Mouse (Mus musculus) T-cell, adult 2 months (primary cell): ENCODE results near the gene Tomt.
"Not testable (repeated sequence)": the region's sequence is repeated elsewhere in the genome, so short reads cannot be mapped to it uniquely, and the experiment has no call there.

Source experiments
- DNase-seq: peaks from one replicate; pipeline ENCODE4 v3.0.0; 2022; ENCODE audit warnings: low spot score

Tomt gene

GRCm38 (mm10) chr7:101906287-101906681, at the start of gene Tomt:
Gene Tomt (minus strand): TSS chr7:101906359.
- DNase-seq: no peak

- no peak for DNase-seq
These were observed 49.7 kb upstream of the Tomt start for GRCm38 (mm10) chr7:101955862-101956261.

DNA sequence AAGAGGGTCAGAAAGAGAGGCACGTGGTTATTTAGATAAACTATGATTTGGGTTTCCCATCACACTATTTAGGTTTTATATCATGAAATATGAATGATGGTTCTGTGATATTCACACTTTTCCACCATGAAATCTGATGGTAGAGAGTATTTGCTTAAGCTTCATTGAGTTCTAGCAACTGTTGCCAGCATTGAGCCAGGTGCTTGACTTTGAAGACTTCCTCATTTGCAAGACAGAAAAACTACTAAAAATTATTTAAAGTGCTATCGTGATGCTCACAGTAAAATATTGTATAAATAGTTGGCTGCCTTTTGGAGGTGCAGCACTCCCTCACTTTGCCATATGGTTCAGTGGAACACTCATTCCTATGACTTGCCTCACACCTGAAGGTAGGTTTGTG, 49.1 kb upstream of the Tomt start:
- no peak for DNase-seq

DNA sequence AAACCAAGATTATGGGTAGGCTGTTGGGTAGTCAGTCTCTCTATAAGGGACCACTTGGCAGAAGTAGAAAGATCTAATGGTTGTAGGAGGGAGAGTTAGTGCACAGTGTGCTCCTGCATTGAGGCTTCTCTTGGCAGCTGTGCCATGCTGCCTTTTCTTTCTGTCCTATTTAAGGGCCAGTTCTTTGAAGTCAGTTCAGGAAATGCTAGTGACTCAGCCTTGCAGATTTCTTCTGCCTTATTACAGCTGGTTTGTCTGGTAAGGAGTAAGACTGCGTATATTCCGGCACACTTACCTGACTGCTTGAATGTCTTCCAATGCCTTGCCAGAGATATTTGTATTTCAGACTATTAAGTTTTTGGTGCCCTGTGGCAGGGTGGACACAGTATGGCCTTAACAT, 48.0 kb upstream of the Tomt start:
- no peak for DNase-seq

- DNase-seq: no peak
These were observed 45.9 kb upstream of the Tomt start for GRCm38 (mm10) chr7:101952098-101952497.

DNA sequence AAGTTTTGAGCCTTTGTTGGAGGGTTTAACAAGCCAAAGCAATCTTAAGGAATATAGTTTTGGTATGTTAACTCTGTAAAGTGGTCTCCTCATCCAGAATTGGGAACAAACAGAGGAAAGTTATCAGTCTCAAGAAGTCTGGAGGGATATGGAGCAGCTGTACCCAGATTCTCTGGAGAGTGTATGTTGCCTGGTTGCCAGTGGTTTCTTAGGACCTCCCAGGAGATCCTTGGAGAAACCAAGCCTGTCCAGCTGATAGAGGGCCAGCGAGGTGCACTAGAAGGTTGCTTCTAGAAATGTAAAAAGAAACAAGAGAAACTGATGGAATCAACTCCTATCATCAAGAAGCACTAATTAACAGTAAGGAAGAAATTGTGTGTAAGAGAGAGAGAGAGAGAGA, 45.5 kb upstream of the Tomt start:
- DNase-seq: no peak

- not testable (repeated sequence) for DNase-seq
These were observed 42.8 kb upstream of the Tomt start for GRCm38 (mm10) chr7:101949008-101949407.

DNA sequence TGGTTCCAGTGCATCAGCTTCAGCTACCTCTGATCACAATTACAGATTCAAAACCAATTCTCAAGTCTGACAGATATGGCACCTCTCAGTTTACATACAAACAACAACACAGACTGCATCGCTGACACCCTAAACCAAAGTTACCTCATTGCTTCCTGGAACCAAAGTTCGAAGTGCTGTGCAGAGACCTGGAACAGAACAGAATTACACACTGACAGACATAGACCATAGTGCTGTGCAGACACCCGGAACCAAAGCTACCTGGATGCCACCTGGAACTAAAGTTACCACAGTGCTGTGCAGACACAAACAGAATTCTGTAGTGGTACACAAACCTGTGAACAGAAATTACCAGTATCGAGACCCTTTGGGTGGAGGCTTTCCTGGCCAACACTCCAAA, 33.6 kb upstream of the Tomt start:
- no peak for DNase-seq

DNA sequence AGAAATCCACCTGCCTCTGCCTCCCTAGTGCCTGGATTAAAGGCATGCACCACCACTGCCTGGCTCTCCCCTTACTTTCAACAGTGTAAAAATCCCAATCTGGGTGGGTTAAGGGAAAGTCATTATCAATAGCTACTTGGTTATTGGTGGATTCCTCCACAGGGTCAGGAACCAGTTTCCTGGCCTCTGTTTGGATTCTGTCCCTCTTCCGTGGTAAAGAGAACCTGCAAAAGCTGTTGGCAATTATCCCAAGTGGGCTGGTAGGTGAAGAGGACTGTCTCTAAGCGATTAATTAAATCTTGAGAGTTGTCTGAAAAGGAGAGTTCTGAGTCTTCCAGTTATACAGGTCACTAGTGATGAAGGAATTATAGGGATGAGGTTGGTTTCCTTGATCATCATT, 32.2 kb upstream of the Tomt start:
- DNase-seq: no peak

DNA sequence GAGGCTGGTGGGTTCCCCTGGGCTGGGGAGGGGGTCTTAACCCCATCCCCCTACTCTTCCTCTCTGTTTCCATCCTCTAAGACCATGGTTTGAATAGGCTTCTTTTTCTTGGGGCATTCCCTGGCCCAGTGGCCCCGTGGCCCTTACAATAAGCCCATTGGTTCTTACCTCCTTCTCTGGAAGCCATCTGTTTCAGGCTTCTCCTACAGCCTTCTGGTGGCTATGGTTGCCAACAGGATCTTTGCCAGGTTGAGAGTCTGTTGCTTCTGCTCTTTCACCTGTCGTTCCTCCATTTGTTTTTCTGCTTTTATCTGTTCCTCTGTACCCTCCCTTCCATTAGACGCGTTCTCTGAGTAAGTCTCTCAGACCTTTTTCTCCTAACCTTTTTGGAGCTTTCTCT, 31.4 kb upstream of the Tomt start:
- no peak for DNase-seq

- no peak for DNase-seq
These were observed 30.8 kb upstream of the Tomt start for GRCm38 (mm10) chr7:101936996-101937395.

GRCm38 (mm10) chr7:101935957-101936356, 29.8 kb upstream of the Tomt start:
- DNase-seq: no peak

DNA sequence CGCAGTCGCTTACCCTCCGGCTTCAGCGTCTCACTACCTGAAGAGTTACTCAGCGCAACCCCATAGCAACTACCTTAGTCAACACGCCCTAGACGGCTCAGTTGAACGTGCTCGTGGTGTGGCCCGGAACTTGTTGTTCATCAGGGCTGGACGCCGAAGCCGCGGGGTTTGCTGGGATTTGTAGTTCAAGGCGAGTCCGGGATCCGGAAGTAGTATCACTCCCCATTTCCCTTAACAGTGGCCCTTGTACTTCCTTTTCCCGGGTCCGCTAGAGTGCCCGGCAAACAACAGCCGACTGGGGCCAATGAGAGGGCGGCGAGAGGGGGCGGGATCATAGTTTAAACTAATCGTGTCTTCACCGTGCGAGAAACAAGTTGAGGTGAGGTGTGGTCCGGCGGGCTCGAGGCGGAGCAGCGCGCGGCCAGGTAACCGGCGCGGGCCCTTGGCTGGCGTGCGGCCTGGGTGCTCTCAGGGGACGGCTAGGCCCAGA, 27.6 kb upstream of the Tomt start, which contains the start of the genes Lrrc51 and Numa1:
Gene Lrrc51 (minus strand): TSS at position 145 of the 490 bp plus-strand sequence.
Gene Numa1 (plus strand): TSS at position 361 of the 490 bp plus-strand sequence.
- DNase-seq: peak; percentile 96

GRCm38 (mm10) chr7:101933300-101933699, 27.1 kb upstream of the Tomt start:
- DNase-seq: no peak

- no peak for DNase-seq
These were observed 26.4 kb upstream of the Tomt start for GRCm38 (mm10) chr7:101932551-101932950.

GRCm38 (mm10) chr7:101928093-101928492, 21.9 kb upstream of the Tomt start:
- DNase-seq: no peak

- DNase-seq: not testable (repeated sequence)
These were observed 19.7 kb upstream of the Tomt start for GRCm38 (mm10) chr7:101925892-101926291.

DNA sequence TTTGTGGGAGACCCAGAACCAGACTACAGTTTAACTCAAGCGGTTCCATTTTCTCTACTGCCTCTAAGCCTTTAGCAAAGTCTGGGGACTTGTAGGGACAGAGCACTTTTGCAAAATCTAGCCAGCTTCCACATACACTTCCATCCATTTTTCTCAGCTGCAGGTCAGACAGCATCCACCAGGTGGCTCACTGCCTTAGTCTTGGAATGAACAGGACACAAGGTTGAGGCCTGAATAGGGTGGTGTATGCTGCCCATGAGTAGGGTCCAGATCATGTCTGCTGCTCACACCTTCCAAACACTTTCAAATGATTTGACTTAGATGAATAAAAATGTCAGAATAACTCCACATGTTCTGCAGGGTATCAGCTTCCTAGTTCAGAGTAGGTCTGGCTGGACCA, 11.9 kb upstream of the Tomt start:
- DNase-seq: peak; percentile 34

- DNase-seq: no peak
These were observed 5.8 kb upstream of the Tomt start for GRCm38 (mm10) chr7:101911982-101912381.

DNA sequence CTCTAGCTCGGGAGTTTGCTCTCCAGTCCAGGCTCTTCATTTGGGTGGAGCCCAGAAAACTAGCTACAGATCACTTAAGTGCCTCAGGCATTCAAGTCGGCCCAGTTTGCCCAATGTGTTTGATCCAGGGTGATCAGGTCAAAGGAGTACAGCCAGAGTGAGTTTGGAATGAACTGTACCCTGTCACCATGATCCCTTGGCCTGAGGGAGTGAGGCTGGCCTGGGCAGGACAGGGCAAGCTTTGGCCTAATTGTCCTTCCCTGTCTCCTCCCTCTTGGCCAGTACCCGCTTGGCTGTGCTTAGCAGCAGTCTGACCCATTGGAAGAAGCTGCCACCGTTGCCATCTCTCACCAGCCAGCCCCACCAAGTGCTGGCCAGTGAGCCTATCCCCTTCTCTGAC, 4.0 kb upstream of the Tomt start:
- no peak for DNase-seq

- no peak for DNase-seq
These were observed 2.2 kb upstream of the Tomt start for GRCm38 (mm10) chr7:101908367-101908766.

DNA sequence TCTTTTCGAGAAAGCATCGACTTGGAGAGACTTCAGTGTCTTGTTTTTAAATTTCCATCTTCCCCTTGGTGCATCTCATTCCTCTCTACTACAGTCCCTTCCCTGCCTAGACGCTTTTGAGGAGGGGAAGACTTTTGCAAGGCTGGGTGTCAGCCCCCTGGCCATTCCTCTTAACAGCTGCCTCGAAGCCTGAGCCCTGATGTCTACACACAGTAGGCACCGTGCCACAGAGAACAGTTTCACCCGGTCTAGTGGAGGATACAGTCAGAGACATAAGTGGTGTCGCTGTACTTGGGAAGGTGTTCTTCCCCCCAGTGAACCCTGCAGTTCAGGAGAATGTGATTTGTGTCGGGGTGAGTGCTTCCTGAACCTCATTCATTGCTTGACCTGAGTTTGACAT, 537 bp upstream of the Tomt start:
- DNase-seq: peak; percentile 10

DNA sequence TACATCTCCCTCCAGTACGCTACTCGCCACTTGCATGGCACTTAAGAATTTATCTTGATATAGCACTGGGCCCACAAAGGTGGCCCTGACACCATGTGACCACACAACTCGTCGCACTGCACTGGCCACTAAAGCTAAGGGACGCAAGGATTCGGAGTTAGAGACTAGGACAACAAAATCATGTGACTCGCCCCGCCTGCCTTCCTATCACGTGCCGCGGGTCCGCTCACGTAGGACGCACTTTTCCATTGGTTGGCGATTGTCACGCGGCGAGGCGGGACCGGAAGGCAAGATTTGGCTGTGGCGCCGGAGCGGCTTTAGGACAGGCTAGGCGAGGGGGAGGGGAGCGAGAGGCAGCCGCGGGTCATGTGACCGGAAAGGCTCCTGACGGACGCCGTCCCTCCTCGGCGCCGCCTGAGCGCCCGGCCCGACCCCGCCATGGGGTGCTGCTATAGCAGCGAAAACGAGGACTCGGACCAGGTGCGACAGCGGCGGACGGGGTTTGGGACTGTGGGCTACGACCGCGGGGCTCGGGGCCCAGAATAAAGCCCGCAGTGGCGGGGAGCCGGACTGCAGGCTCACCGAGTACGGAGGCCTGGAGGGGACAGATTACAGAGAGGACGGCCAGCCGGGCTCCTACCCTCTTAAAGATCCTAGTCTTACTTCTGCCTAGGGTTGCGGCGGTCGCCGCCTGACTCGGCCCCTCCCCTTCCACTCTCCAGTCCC, 435 bp downstream of the Tomt start, which contains the start of gene Lamtor1:
Gene Lamtor1 (plus strand): TSS at position 344 of the 726 bp plus-strand sequence.
- peak; percentile 97 for DNase-seq

DNA sequence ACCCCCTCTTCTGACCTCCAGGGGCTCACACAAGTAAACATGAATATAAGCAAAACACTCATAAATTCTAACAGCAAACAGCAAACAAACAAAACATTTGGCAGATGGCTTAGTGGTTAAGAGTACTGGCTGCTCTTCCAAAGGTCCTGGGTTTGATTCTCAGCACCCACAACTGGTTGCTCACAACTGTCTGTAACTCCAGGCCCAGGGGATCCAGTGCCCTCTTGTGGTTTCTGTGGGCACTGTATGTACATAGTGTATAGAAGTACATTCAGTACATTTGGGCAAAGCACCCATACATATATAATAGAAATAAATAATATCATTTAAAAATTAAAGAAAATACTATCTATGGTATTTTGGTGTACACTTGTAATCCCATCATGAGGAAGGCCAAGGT, 3.3 kb downstream of the Tomt start:
- DNase-seq: no peak
